Mouse (Mus musculus) heart, embryonic 12.5 days (tissue): Measurements from ENCODE around the gene Fam227b. TPM values are rescaled to one million over a fixed set of nuclear protein-coding genes. Genes with fewer than 3 reads are reported as not detected.

Source experiments
- ATAC-seq: fragments of 200-750 bp; cut with Nextera tagmentation; 2 replicates; pipeline ENCODE4 v1.8.0; 2017; ENCODE audit warnings: moderate TSS enrichment, moderate library complexity; ENCODE audit not compliant: insufficient number of reproducible peaks, low FRiP score
- H3K27ac ChIP-seq: fragments of 300-500 bp; sonication (generic); 2 replicates; pipeline ENCODE4 v1.5.1; 2016; ENCODE audit warnings: mild to moderate bottlenecking, moderate library complexity; ENCODE audit not compliant: poor library complexity, severe bottlenecking
- H3K27me3 ChIP-seq: fragments of 300-500 bp; sonication (generic); replicated peaks from 2 replicates; pipeline ENCODE4 v1.6.1; 2016; ENCODE audit warnings: mild to moderate bottlenecking, moderate library complexity
- H3K36me3 ChIP-seq: fragments of 300-500 bp; sonication (generic); 2 replicates; pipeline ENCODE4 v1.6.1; 2016; ENCODE audit warnings: mild to moderate bottlenecking, moderate library complexity
- H3K4me1 ChIP-seq: fragments of 300-500 bp; sonication (generic); replicated peaks from 2 replicates; pipeline ENCODE4 v1.6.1; 2016; ENCODE audit warnings: mild to moderate bottlenecking
- H3K4me2 ChIP-seq: fragments of 300-500 bp; sonication (generic); 2 replicates; pipeline ENCODE4 v1.6.1; 2016; ENCODE audit warnings: mild to moderate bottlenecking, moderate library complexity
- H3K4me3 ChIP-seq: fragments of 300-500 bp; sonication (generic); 2 replicates; pipeline ENCODE4 v1.5.1; 2016; ENCODE audit warnings: mild to moderate bottlenecking
- H3K9ac ChIP-seq: fragments of 300-500 bp; sonication (generic); 2 replicates; pipeline ENCODE4 v1.6.1; 2016; ENCODE audit warnings: mild to moderate bottlenecking, moderate library complexity
- H3K9me3 ChIP-seq: fragments of 300-500 bp; sonication (generic); replicated peaks from 2 replicates; pipeline ENCODE4 v1.6.1; 2016; ENCODE audit warnings: mild to moderate bottlenecking, moderate library complexity
- WGBS: fragments of 180-500 bp; shearing (Covaris S2); methylation state at CpG from one replicate; pipeline ENCODE4 v1.1.7; 2016; 5-methylcytosine and 5-hydroxymethylcytosine counted together
- polyA plus RNA-seq: library from polyadenylated mRNA; unstranded; fragments of >200 nt; fragmentation: Nextera tagmentation; extraction: Ambion mirVana; gene quantifications from 2 replicates; pipeline ENCODE4 v1.2.1, GENCODE M21; 2016

The Fam227b gene
- polyA plus RNA-seq, 1 experiment from 2014 or later: not detected

GRCm38 (mm10) chr2:125975808-125976345 is 175.9 kb downstream of the Fam227b start:
- 49% methylated on average over 5 of the region's 5 CpGs for WGBS
- no peaks in the 10 kb centered on the region for H3K27me3 ChIP-seq
- no peak overlapping the region for H3K4me2 ChIP-seq
- no peaks in the 10 kb centered on the region for H3K9me3 ChIP-seq
- peaks cover 16% of the 10 kb centered on the region; the same call in 1 of the 2 replicates for H3K36me3 ChIP-seq
- 0 out of 2 replicates have a peak, but pooled peaks cover 10% of the 10 kb centered on the region for H3K4me1 ChIP-seq
- ATAC-seq: no peak
- H3K4me3 ChIP-seq: no peak overlapping the region
- no peak overlapping the region for H3K27ac ChIP-seq
- no peak overlapping the region for H3K9ac ChIP-seq

- no peak overlapping the region for H3K4me3 ChIP-seq
- peaks cover 15% of the 10 kb centered on the region for H3K4me1 ChIP-seq
- WGBS: 92% methylated on average over 10 of the region's 10 CpGs
- peaks cover 12% of the 10 kb centered on the region; the same call in 1 of the 2 replicates for H3K36me3 ChIP-seq
- H3K9me3 ChIP-seq: no peaks in the 10 kb centered on the region
- no peak overlapping the region for H3K9ac ChIP-seq
- no peak overlapping the region for H3K4me2 ChIP-seq
- H3K27ac ChIP-seq: no peak overlapping the region
- no peak for ATAC-seq
- no peaks in the 10 kb centered on the region for H3K27me3 ChIP-seq
Measured at GRCm38 (mm10) chr2:125975206-125975605, 176.6 kb downstream of the Fam227b start.

GRCm38 (mm10) chr2:125973207-125973606 is 178.6 kb downstream of the Fam227b start:
- H3K4me2 ChIP-seq: no peak overlapping the region
- H3K9ac ChIP-seq: no peak overlapping the region
- no peaks in the 10 kb centered on the region for H3K9me3 ChIP-seq
- no peak for ATAC-seq
- H3K4me3 ChIP-seq: no peak overlapping the region
- no peaks in the 10 kb centered on the region for H3K27me3 ChIP-seq
- peaks cover 19% of the 10 kb centered on the region for H3K4me1 ChIP-seq
- 52% methylated on average over 6 of the region's 6 CpGs for WGBS
- H3K27ac ChIP-seq: no peak overlapping the region
- peaks cover 9% of the 10 kb centered on the region; the same call in 1 of the 2 replicates for H3K36me3 ChIP-seq

- Histone ChIP-seq H3K27me3 (no peaks in the 10 kb centered on the region), H3K4me3 (no peak overlapping the region), H3K4me1 (peaks cover 16% of the 10 kb centered on the region), H3K4me2 (no peak overlapping the region), H3K36me3 (0 out of 2 replicates have a peak, but pooled peaks cover 2% of the 10 kb centered on the region), H3K9me3 (no peaks in the 10 kb centered on the region), H3K27ac (no peak overlapping the region), H3K9ac (no peak overlapping the region)
- ATAC-seq: no peak
- 85% methylated on average over 1 of the region's 1 CpGs for WGBS
Measured at GRCm38 (mm10) chr2:125968811-125969210, 183.0 kb downstream of the Fam227b start.

GRCm38 (mm10) chr2:125948195-125948594 is 203.6 kb downstream of the Fam227b start:
- 88% methylated on average over 2 of the region's 2 CpGs for WGBS

GRCm38 (mm10) chr2:125943301-125943700 is 208.5 kb downstream of the Fam227b start:
- H3K4me3 ChIP-seq: no peak overlapping the region
- no peak overlapping the region for H3K9ac ChIP-seq
- no peaks in the 10 kb centered on the region; the same call in 1 of the 2 replicates for H3K9me3 ChIP-seq
- no peak overlapping the region for H3K27ac ChIP-seq
- no peak for ATAC-seq
- WGBS: 66% methylated on average over 1 of the region's 1 CpGs
- no peak overlapping the region for H3K4me2 ChIP-seq
- peaks cover 11% of the 10 kb centered on the region for H3K4me1 ChIP-seq
- peaks cover 12% of the 10 kb centered on the region for H3K36me3 ChIP-seq
- H3K27me3 ChIP-seq: no peaks in the 10 kb centered on the region

More at GRCm38 (mm10) chr2:125948195-125948594, 203.6 kb downstream of the Fam227b start:
- Histone ChIP-seq H3K9me3 (no peaks in the 10 kb centered on the region), H3K4me1 (no peaks in the 10 kb centered on the region), H3K4me3 (no peak overlapping the region), H3K4me2 (no peak overlapping the region), H3K27ac (no peak overlapping the region), H3K27me3 (no peaks in the 10 kb centered on the region), H3K9ac (no peak overlapping the region), H3K36me3 (peaks cover 19% of the 10 kb centered on the region)
- no peak for ATAC-seq

GRCm38 (mm10) chr2:125941111-125941785 is 210.6 kb downstream of the Fam227b start:
- Histone ChIP-seq H3K27ac (no peak overlapping the region), H3K36me3 (0 out of 2 replicates have a peak, but pooled peaks cover 3% of the 10 kb centered on the region), H3K4me3 (no peak overlapping the region), H3K27me3 (no peaks in the 10 kb centered on the region), H3K9me3 (no peaks in the 10 kb centered on the region; the same call in 1 of the 2 replicates), H3K4me1 (peaks cover 11% of the 10 kb centered on the region), H3K9ac (no peak overlapping the region), H3K4me2 (no peak overlapping the region)
- ATAC-seq: peak; percentile 22; the same call in 1 of the 2 replicates
- 49% methylated on average over 6 of the region's 6 CpGs for WGBS

GRCm38 (mm10) chr2:125938993-125939642 is 212.7 kb downstream of the Fam227b start:
- no peaks in the 10 kb centered on the region for H3K27me3 ChIP-seq
- no peak overlapping the region for H3K27ac ChIP-seq
- WGBS: 87% methylated on average over 6 of the region's 6 CpGs
- H3K4me1 ChIP-seq: peaks cover 11% of the 10 kb centered on the region
- H3K36me3 ChIP-seq: 0 out of 2 replicates have a peak, but pooled peaks cover 3% of the 10 kb centered on the region
- no peak overlapping the region for H3K9ac ChIP-seq
- no peak for ATAC-seq
- no peak overlapping the region for H3K4me2 ChIP-seq
- no peaks in the 10 kb centered on the region; the same call in 1 of the 2 replicates for H3K9me3 ChIP-seq
- H3K4me3 ChIP-seq: no peak overlapping the region

GRCm38 (mm10) chr2:125936396-125936795 is 215.4 kb downstream of the Fam227b start:
- Histone ChIP-seq H3K4me1 (peaks cover 17% of the 10 kb centered on the region), H3K36me3 (peaks cover 9% of the 10 kb centered on the region; the same call in 1 of the 2 replicates), H3K4me3 (no peak overlapping the region), H3K4me2 (no peak overlapping the region), H3K9ac (no peak overlapping the region), H3K27ac (no peak overlapping the region), H3K9me3 (no peaks in the 10 kb centered on the region), H3K27me3 (no peaks in the 10 kb centered on the region)
- WGBS: 62% methylated on average over 5 of the region's 5 CpGs
- ATAC-seq: no peak

GRCm38 (mm10) chr2:125933977-125934376 is 217.8 kb downstream of the Fam227b start:
- 64% methylated on average over 3 of the region's 3 CpGs for WGBS
- no peaks in the 10 kb centered on the region for H3K9me3 ChIP-seq
- H3K27me3 ChIP-seq: no peaks in the 10 kb centered on the region
- H3K27ac ChIP-seq: no peak overlapping the region
- no peak overlapping the region for H3K4me3 ChIP-seq
- H3K4me2 ChIP-seq: no peak overlapping the region
- H3K4me1 ChIP-seq: peaks cover 7% of the 10 kb centered on the region
- no peak overlapping the region for H3K9ac ChIP-seq
- no peak for ATAC-seq
- peaks cover 27% of the 10 kb centered on the region; the same call in 1 of the 2 replicates for H3K36me3 ChIP-seq
